Mouse (Mus musculus) hindbrain, embryonic 15.5 days (tissue): Measurements from ENCODE around the gene Hes7. TPM values are rescaled to one million over a fixed set of nuclear protein-coding genes. Genes with fewer than 3 reads are reported as not detected.

Experiments
- ATAC-seq: fragments of 200-750 bp; cut with Nextera tagmentation; 2 replicates; pipeline ENCODE4 v1.8.0; 2017; ENCODE audit warnings: low read depth, moderate number of reproducible peaks, moderate TSS enrichment; ENCODE audit not compliant: low FRiP score
- H3K27ac ChIP-seq: fragments of 300-500 bp; sonication (generic); replicated peaks from 2 replicates; pipeline ENCODE4 v1.5.1; 2015; ENCODE audit warnings: mild to moderate bottlenecking, inconsistent platforms
- H3K27me3 ChIP-seq: fragments of 300-500 bp; sonication (generic); 2 replicates; pipeline ENCODE4 v1.6.1; 2015; ENCODE audit warnings: control low read depth, inconsistent platforms
- H3K36me3 ChIP-seq: fragments of 300-500 bp; sonication (generic); 2 replicates; pipeline ENCODE4 v1.6.1; 2015; ENCODE audit warnings: control low read depth, inconsistent platforms
- H3K4me1 ChIP-seq: fragments of 300-500 bp; sonication (generic); replicated peaks from 2 replicates; pipeline ENCODE4 v1.6.1; 2015; ENCODE audit warnings: control low read depth, inconsistent platforms
- H3K4me2 ChIP-seq: fragments of 300-500 bp; sonication (generic); 2 replicates; pipeline ENCODE4 v1.6.1; 2015; ENCODE audit warnings: moderate library complexity, mild to moderate bottlenecking, inconsistent platforms
- H3K4me3 ChIP-seq: fragments of 300-500 bp; sonication (generic); 2 replicates; pipeline ENCODE4 v1.5.1; 2015; ENCODE audit warnings: mild to moderate bottlenecking, inconsistent platforms
- H3K9ac ChIP-seq: fragments of 300-500 bp; sonication (generic); 2 replicates; pipeline ENCODE4 v1.6.1; 2015; ENCODE audit warnings: inconsistent platforms
- H3K9me3 ChIP-seq: fragments of 300-500 bp; sonication (generic); 2 replicates; pipeline ENCODE4 v1.6.1; 2016; ENCODE audit warnings: control low read depth, inconsistent platforms
- WGBS: fragments of 180-500 bp; shearing (Covaris S2); methylation state at CpG from one replicate; pipeline ENCODE4 v1.1.7; 2015; 5-methylcytosine and 5-hydroxymethylcytosine counted together
- polyA plus RNA-seq: library from polyadenylated mRNA; unstranded; fragments of >200 nt; fragmentation: Nextera tagmentation; extraction: Ambion mirVana; gene quantifications from 2 replicates; pipeline ENCODE4 v1.2.1, GENCODE M21; 2015

Gene Hes7
- polyA plus RNA-seq, 1 experiment from 2014 or later: 0.87 TPM

GRCm38 (mm10) chr11:69105796-69106195 is 14.4 kb upstream of the Hes7 start:
- 78% methylated on average over 2 of the region's 2 CpGs for WGBS
- Histone ChIP-seq H3K27me3 (no peaks in the 10 kb centered on the region), H3K36me3 (peaks cover 76% of the 10 kb centered on the region), H3K4me1 (peaks cover 5% of the 10 kb centered on the region), H3K9me3 (no peaks in the 10 kb centered on the region), H3K9ac (no peak overlapping the region), H3K27ac (no peak overlapping the region), H3K4me2 (no peak overlapping the region), H3K4me3 (no peak overlapping the region)
- no peak for ATAC-seq

GRCm38 (mm10) chr11:69106299-69106698 is 13.9 kb upstream of the Hes7 start:
- no peak overlapping the region for H3K9ac ChIP-seq
- H3K4me2 ChIP-seq: no peak overlapping the region
- H3K27ac ChIP-seq: no peak overlapping the region
- H3K4me3 ChIP-seq: no peak overlapping the region
- no peak for ATAC-seq
- H3K9me3 ChIP-seq: no peaks in the 10 kb centered on the region
- no peaks in the 10 kb centered on the region for H3K27me3 ChIP-seq
- H3K4me1 ChIP-seq: peaks cover 3% of the 10 kb centered on the region; the same call in 1 of the 2 replicates
- WGBS: 91% methylated on average over 11 of the region's 11 CpGs
- peaks cover 76% of the 10 kb centered on the region for H3K36me3 ChIP-seq

GRCm38 (mm10) chr11:69106842-69107241 is 13.4 kb upstream of the Hes7 start:
- Histone ChIP-seq H3K27ac (no peak overlapping the region), H3K4me3 (no peak overlapping the region), H3K36me3 (peaks cover 74% of the 10 kb centered on the region), H3K4me2 (no peak overlapping the region), H3K9ac (no peak overlapping the region), H3K4me1 (peaks cover 6% of the 10 kb centered on the region; the same call in 1 of the 2 replicates), H3K9me3 (no peaks in the 10 kb centered on the region), H3K27me3 (no peaks in the 10 kb centered on the region)
- ATAC-seq: no peak
- 82% methylated on average over 11 of the region's 11 CpGs for WGBS

GRCm38 (mm10) chr11:69107676-69108075 is 12.5 kb upstream of the Hes7 start:
- no peak for ATAC-seq
- Histone ChIP-seq H3K27ac (no peak overlapping the region), H3K4me1 (peaks cover 11% of the 10 kb centered on the region; the same call in 1 of the 2 replicates), H3K36me3 (peaks cover 66% of the 10 kb centered on the region), H3K4me2 (no peak overlapping the region), H3K9ac (no peak overlapping the region), H3K4me3 (no peak overlapping the region), H3K9me3 (no peaks in the 10 kb centered on the region), H3K27me3 (no peaks in the 10 kb centered on the region)
- 92% methylated on average over 11 of the region's 11 CpGs for WGBS

GRCm38 (mm10) chr11:69108223-69108622 is 12.0 kb upstream of the Hes7 start:
- Histone ChIP-seq H3K27ac (no peak overlapping the region), H3K4me2 (no peak overlapping the region), H3K4me1 (peaks cover 11% of the 10 kb centered on the region; the same call in 1 of the 2 replicates), H3K9me3 (no peaks in the 10 kb centered on the region), H3K4me3 (no peak overlapping the region), H3K36me3 (peaks cover 60% of the 10 kb centered on the region), H3K27me3 (no peaks in the 10 kb centered on the region), H3K9ac (no peak overlapping the region)
- no peak for ATAC-seq
- 92% methylated on average over 9 of the region's 9 CpGs for WGBS

- ATAC-seq: peak; percentile 27; the same call in 1 of the 2 replicates
- H3K9me3 ChIP-seq: no peaks in the 10 kb centered on the region
- peaks cover 11% of the 10 kb centered on the region; the same call in 1 of the 2 replicates for H3K4me1 ChIP-seq
- H3K4me2 ChIP-seq: no peak overlapping the region
- H3K36me3 ChIP-seq: peaks cover 50% of the 10 kb centered on the region
- no peak overlapping the region for H3K27ac ChIP-seq
- WGBS: 85% methylated on average over 13 of the region's 13 CpGs
- H3K9ac ChIP-seq: no peak overlapping the region
- no peak overlapping the region for H3K4me3 ChIP-seq
- H3K27me3 ChIP-seq: no peaks in the 10 kb centered on the region
Observed at GRCm38 (mm10) chr11:69109032-69109900, 10.9 kb upstream of the Hes7 start.

- peaks cover 38% of the 10 kb centered on the region for H3K36me3 ChIP-seq
- peak; percentile 75 for ATAC-seq
- H3K4me2 ChIP-seq: peak overlapping the region; percentile 61
- H3K4me1 ChIP-seq: peaks cover 11% of the 10 kb centered on the region; the same call in 1 of the 2 replicates
- H3K27ac ChIP-seq: peak overlapping the region; percentile 46
- peaks cover 5% of the 10 kb centered on the region; the same call in 1 of the 2 replicates for H3K27me3 ChIP-seq
- H3K4me3 ChIP-seq: peak overlapping the region; percentile 42
- under 1% methylated on average over 30 of the region's 30 CpGs for WGBS
- H3K9ac ChIP-seq: 0 out of 2 replicates have a peak overlapping the region, but pooled peaks have one; percentile 25
- no peaks in the 10 kb centered on the region for H3K9me3 ChIP-seq
Observed at GRCm38 (mm10) chr11:69110319-69111046, 9.7 kb upstream of the Hes7 start.

- peaks cover 30% of the 10 kb centered on the region for H3K36me3 ChIP-seq
- H3K27ac ChIP-seq: no peak overlapping the region; the same call in 1 of the 2 replicates
- H3K4me2 ChIP-seq: peak overlapping the region; percentile 61
- 0 out of 2 replicates have a peak, but pooled peaks have one; percentile 16 for ATAC-seq
- H3K27me3 ChIP-seq: peaks cover 10% of the 10 kb centered on the region
- 0 out of 2 replicates have a peak overlapping the region, but pooled peaks have one; percentile 25 for H3K9ac ChIP-seq
- H3K9me3 ChIP-seq: no peaks in the 10 kb centered on the region
- H3K4me1 ChIP-seq: peaks cover 11% of the 10 kb centered on the region; the same call in 1 of the 2 replicates
- WGBS: 8% methylated on average over 21 of the region's 21 CpGs
- peak overlapping the region; percentile 42 for H3K4me3 ChIP-seq
Observed at GRCm38 (mm10) chr11:69111051-69111810, 9.0 kb upstream of the Hes7 start.

GRCm38 (mm10) chr11:69111865-69112264 is 8.3 kb upstream of the Hes7 start:
- Histone ChIP-seq H3K27me3 (peaks cover 10% of the 10 kb centered on the region), H3K4me1 (peaks cover 16% of the 10 kb centered on the region), H3K9me3 (no peaks in the 10 kb centered on the region), H3K4me3 (no peak overlapping the region), H3K4me2 (peak overlapping the region; percentile 61), H3K36me3 (peaks cover 28% of the 10 kb centered on the region), H3K27ac (no peak overlapping the region), H3K9ac (no peak overlapping the region)
- ATAC-seq: no peak
- 64% methylated on average over 4 of the region's 4 CpGs for WGBS

GRCm38 (mm10) chr11:69114018-69114417 is 6.2 kb upstream of the Hes7 start:
- Histone ChIP-seq H3K9ac (no peak overlapping the region), H3K36me3 (peaks cover 7% of the 10 kb centered on the region), H3K4me2 (no peak overlapping the region), H3K4me3 (no peak overlapping the region), H3K4me1 (peaks cover 31% of the 10 kb centered on the region), H3K27ac (no peak overlapping the region), H3K9me3 (no peaks in the 10 kb centered on the region), H3K27me3 (peaks cover 10% of the 10 kb centered on the region)
- no peak for ATAC-seq
- 88% methylated on average over 3 of the region's 3 CpGs for WGBS

- Histone ChIP-seq H3K4me2 (no peak overlapping the region), H3K4me3 (no peak overlapping the region), H3K9ac (no peak overlapping the region), H3K36me3 (peaks cover under 1% of the 10 kb centered on the region), H3K9me3 (no peaks in the 10 kb centered on the region), H3K4me1 (peaks cover 37% of the 10 kb centered on the region), H3K27me3 (peaks cover 10% of the 10 kb centered on the region), H3K27ac (no peak overlapping the region)
- ATAC-seq: no peak
- WGBS: 84% methylated on average over 3 of the region's 3 CpGs
Observed at GRCm38 (mm10) chr11:69114621-69115020, 5.6 kb upstream of the Hes7 start.
